ENCODE assay signal across 22 mouse cellular contexts in the genomic region with DNA sequence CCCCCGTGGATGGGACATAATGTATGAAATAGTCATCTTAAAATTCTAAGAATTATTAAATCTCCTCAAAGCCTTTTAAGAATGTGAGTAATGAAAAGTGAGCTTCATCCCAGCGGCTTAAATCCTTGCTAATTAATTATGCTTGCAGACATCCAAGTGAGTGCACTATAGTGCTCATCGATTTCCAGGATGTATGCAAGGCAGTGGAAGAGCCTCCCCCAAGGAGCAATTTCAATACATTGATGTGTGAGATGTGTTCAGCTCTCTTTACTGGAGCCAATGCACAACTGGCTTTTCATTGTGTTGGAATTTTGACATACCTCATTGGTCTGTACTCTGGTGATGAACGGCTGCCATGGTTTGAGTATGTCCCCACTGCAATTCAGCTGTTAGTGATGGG.
"Had no signal": no experiment of that assay in that cellular context is flagged by ENCODE, and none has a peak within 500 bp of the region (broad histone marks: within the 10 kb centered on the region; RNA-seq: fewer than 3 reads in every experiment).

No protein-coding gene starts in this region.

- H3K4me2 ChIP-seq: liver, embryonic 11.5 days; liver, embryonic 13.5 days; liver, embryonic 15.5 days; lung, embryonic 15.5 days; neural tube, embryonic 13.5 days; neural tube, embryonic 15.5 days had no signal

- H3K27me3 ChIP-seq: liver, embryonic 13.5 days; liver, embryonic 15.5 days; lung, embryonic 15.5 days; megakaryocyte, embryonic 14.5 days; neural tube, embryonic 13.5 days; neural tube, embryonic 15.5 days had no signal

- H3K4me1 ChIP-seq: liver, embryonic 13.5 days; liver, embryonic 15.5 days; lung, embryonic 15.5 days; megakaryocyte, embryonic 14.5 days had no signal

- H3K9me3 ChIP-seq: liver, embryonic 13.5 days; liver, embryonic 15.5 days; lung, embryonic 15.5 days; neural tube, embryonic 13.5 days; neural tube, embryonic 15.5 days had no signal

- H3K4me3 ChIP-seq: liver, embryonic 13.5 days; liver, embryonic 15.5 days; lung, embryonic 15.5 days; megakaryocyte, embryonic 14.5 days; myocyte; neural tube, embryonic 13.5 days; neural tube, embryonic 15.5 days had no signal

- H3K9ac ChIP-seq: liver, embryonic 13.5 days; liver, embryonic 15.5 days; liver, postnatal 0 days; lung, embryonic 15.5 days; neural tube, embryonic 13.5 days; neural tube, embryonic 15.5 days had no signal

- ATAC-seq: liver, postnatal 0 days; lung, postnatal 0 days had no signal

- H3K36me3 ChIP-seq: liver, embryonic 13.5 days; liver, embryonic 15.5 days; lung, embryonic 15.5 days; neural tube, embryonic 13.5 days; neural tube, embryonic 15.5 days had no signal

- DNase-seq: liver, embryonic 13.5 days; liver, postnatal 0 days; lung, adult 2 months; lung, postnatal 14 days; lung, postnatal 36 days; retina, postnatal 1 day; right cerebral cortex, adult 18-20 months; right cerebral cortex, postnatal 25 days; right cerebral cortex, postnatal 4 days; spleen, adult 18-20 months; thymus, adult 18-20 months; thymus, postnatal 25 days; thymus, postnatal 4 days had no signal

- H3K27ac ChIP-seq: liver, embryonic 13.5 days; liver, embryonic 15.5 days; lung, embryonic 15.5 days; macrophage; neural tube, embryonic 13.5 days; neural tube, embryonic 15.5 days had no signal
